Mouse (Mus musculus): ENCODE results near the gene Cnppd1. TPM values are rescaled to one million over a fixed set of nuclear protein-coding genes. Genes with fewer than 3 reads are reported as not detected.

The Cnppd1 gene
- total and polyA plus RNA-seq, 3 experiments, result 12.3 to 47.2 (median 16.2) TPM

DNA sequence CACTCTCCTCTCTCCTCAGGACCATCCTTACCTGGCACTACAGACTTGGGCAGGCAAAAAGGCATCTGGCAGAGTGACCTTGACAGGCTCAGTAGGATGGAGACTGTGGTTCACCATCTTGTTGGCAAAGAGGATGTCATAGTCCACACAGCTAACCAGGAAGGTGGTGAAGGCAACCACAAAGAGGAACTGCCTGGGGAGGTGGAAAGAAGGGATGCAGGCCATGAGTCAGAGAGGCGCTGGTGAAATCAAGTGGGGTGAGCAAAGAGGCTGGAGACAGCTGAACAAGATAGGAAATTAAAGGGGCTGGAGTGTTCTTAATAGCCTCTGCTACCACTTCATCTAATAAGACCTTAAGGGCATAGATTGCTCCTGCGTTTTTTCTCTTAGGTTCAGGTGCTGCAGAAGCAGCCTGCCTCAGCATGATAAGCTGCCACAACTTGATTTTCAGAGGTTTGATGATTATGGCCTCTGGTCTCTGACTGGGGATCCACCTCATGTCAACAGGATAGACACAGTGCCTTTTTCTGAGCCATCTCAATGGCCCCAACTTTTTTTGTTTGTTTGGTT is 45.5 kb upstream of the Cnppd1 start:
- Histone ChIP-seq H3K9ac (ENCODE audit: insufficient read depth, low read depth) (no peak overlapping the region), H3K4me2 (ENCODE audit: insufficient read depth, low read depth, poor library complexity, severe bottlenecking) (no peak overlapping the region), H3K9me3 (replicated peaks; ENCODE audit: low read length) (no peaks in the 10 kb centered on the region), H3K4me1 (ENCODE audit: control insufficient read depth in 1 of 2, insufficient read depth in 2 of 2) (peaks cover 5 to 29% of the 10 kb centered on the region in 2 experiments; a peak in 3 of 4 replicates), H3K27me3 (replicated peaks) (no peaks in the 10 kb centered on the region), H3K27ac (ENCODE audit: insufficient read depth, low read depth) (no peak overlapping the region), H3K36me3 (replicated peaks in 1 of 2; ENCODE audit: control insufficient read depth in 1 of 2, insufficient read depth in 1 of 2, low read length in 1 of 2) (peaks cover 38 to 65% of the 10 kb centered on the region in 2 experiments), H3K4me3 (replicated peaks in 1 of 3; ENCODE audit: low read depth in 2 of 3, low read length in 2 of 3, poor library complexity in 1 of 3) (no peak overlapping the region), H3K79me2 (replicated peaks; ENCODE audit: control insufficient read depth, extremely low read depth, insufficient read depth, poor library complexity, severe bottlenecking) (no peaks in the 10 kb centered on the region)
- no peak for TF ChIP-seq CTCF (conservative IDR thresholded peaks at IDR 0.05 in 1 of 2, IDR thresholded peaks at IDR 0.05 in 1 of 2; ENCODE audit: low read depth in 2 of 2, low read length in 2 of 2)
- TF ChIP-seq GABPA (IDR thresholded peaks at IDR 0.05; ENCODE audit: insufficient replicate concordance, low read depth, low read length), result no peak
- TF ChIP-seq USF2 (conservative IDR thresholded peaks at IDR 0.05; ENCODE audit: low read depth, low read length), result no peak
- no peak for TF ChIP-seq JUND (conservative IDR thresholded peaks at IDR 0.05; ENCODE audit: low read depth, low read length)
- TF ChIP-seq TBP (conservative IDR thresholded peaks at IDR 0.05; ENCODE audit: low read depth, low read length), result no peak
- TF ChIP-seq POLR2A (IDR thresholded peaks at IDR 0.05; ENCODE audit: low read depth, low read length), result no peak
- TF ChIP-seq ZKSCAN1 (IDR thresholded peaks at IDR 0.05; ENCODE audit: borderline replicate concordance, low read depth, low read length), result no peak
- no peak for TF ChIP-seq ELF1 (IDR thresholded peaks at IDR 0.05; ENCODE audit: low read depth, low read length)
- no peak for TF ChIP-seq SMC3 (IDR thresholded peaks at IDR 0.05; ENCODE audit: low read depth, low read length)
- no peak for TF ChIP-seq MAFK (IDR thresholded peaks at IDR 0.05; ENCODE audit: insufficient replicate concordance, low read length)
- no peak for TF ChIP-seq ETS1 (conservative IDR thresholded peaks at IDR 0.05; ENCODE audit: low read depth, low read length)
- dilution Hi-C loops (cut with MboI; ENCODE audit: extremely low pct_ligation_motif_present, extremely low pct_unique_long_range_greater_than_20kb, low sequenced_read_pairs), result no loop called here
- DNase-seq (ENCODE audit: extremely low read depth), result peak; percentile 42
- in situ Hi-C loops (cut with MboI; ENCODE audit: low pct_ligation_motif_present, low pct_unique_long_range_greater_than_20kb, low sequenced_read_pairs), result no loop called here

GRCm38 (mm10) chr1:75187126-75187525 is 44.6 kb upstream of the Cnppd1 start:
- no peak for TF ChIP-seq MAFK (IDR thresholded peaks at IDR 0.05; ENCODE audit: insufficient replicate concordance, low read length)
- no peak for TF ChIP-seq POLR2A (IDR thresholded peaks at IDR 0.05; ENCODE audit: low read depth, low read length)
- TF ChIP-seq BHLHE40 (IDR thresholded peaks at IDR 0.05; ENCODE audit: low read depth, low read length), result no peak
- TF ChIP-seq MXI1 (IDR thresholded peaks at IDR 0.05; ENCODE audit: low read depth, low read length), result no peak
- TF ChIP-seq EP300 (IDR thresholded peaks at IDR 0.05; ENCODE audit: low read length), result no peak
- no peak for TF ChIP-seq ZMIZ1 (IDR thresholded peaks at IDR 0.05; ENCODE audit: low read depth, low read length)
- DNase-seq (ENCODE audit: extremely low read depth), result no peak
- Histone ChIP-seq H3K4me3 (replicated peaks in 1 of 3; ENCODE audit: low read depth in 2 of 3, low read length in 2 of 3, poor library complexity in 1 of 3) (no peak overlapping the region), H3K9ac (ENCODE audit: insufficient read depth, low read depth) (no peak overlapping the region), H3K9me3 (replicated peaks; ENCODE audit: low read length) (peaks cover 3% of the 10 kb centered on the region), H3K4me2 (ENCODE audit: insufficient read depth, low read depth, poor library complexity, severe bottlenecking) (no peak overlapping the region), H3K27me3 (replicated peaks) (no peaks in the 10 kb centered on the region), H3K36me3 (replicated peaks in 1 of 2; ENCODE audit: control insufficient read depth in 1 of 2, insufficient read depth in 1 of 2, low read length in 1 of 2) (peaks cover 47 to 74% of the 10 kb centered on the region in 2 experiments), H3K4me1 (ENCODE audit: control insufficient read depth in 1 of 2, insufficient read depth in 2 of 2) (peaks cover 5 to 28% of the 10 kb centered on the region in 2 experiments; a peak in 3 of 4 replicates), H3K79me2 (replicated peaks; ENCODE audit: control insufficient read depth, extremely low read depth, insufficient read depth, poor library complexity, severe bottlenecking) (no peaks in the 10 kb centered on the region), H3K27ac (ENCODE audit: insufficient read depth, low read depth) (no peak overlapping the region)
- in situ Hi-C loops (cut with MboI; ENCODE audit: low pct_ligation_motif_present, low pct_unique_long_range_greater_than_20kb, low sequenced_read_pairs), result no loop called here
- dilution Hi-C loops (cut with MboI; ENCODE audit: extremely low pct_ligation_motif_present, extremely low pct_unique_long_range_greater_than_20kb, low sequenced_read_pairs), result no loop called here
